Mouse (Mus musculus): ENCODE measurements around the gene Veph1.

Veph1 gene

DNA sequence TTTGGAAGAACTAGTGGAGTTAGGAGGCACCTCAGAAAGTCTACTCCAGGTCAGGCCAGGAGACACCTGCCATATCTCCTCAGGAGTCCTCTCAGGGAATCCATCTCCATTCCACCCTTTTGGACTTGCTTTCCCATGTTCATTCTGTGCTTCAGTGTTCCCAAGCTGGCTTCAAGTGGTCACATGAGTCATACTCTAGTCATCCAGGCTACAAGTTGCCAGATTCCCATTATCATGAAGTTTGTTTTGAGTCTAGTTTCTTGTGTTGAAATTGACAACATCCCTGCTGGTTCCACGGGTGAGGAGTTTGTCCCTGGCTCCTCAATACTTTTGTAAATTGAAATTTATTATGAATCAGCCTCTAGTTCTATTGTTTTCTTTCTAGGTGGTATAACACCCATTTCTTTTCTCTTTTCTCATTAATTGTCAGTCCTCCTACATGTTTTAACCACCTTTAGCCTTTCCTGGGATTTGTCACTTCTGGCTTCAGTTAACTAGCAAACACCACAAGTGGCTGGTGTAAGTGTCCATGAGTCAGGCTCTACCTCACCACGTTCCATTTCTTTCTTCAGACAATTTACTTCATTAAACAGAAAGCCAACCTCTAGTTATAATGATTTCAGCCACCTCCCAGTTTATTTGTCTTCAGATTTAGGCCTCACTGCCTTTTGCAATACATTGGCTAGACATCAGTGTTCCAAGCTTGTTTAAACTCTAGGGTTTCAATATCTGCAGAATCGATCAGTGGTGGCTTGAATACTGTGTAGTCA, 288.8 kb downstream of the Veph1 start:
- DNase-seq = no peak

DNA sequence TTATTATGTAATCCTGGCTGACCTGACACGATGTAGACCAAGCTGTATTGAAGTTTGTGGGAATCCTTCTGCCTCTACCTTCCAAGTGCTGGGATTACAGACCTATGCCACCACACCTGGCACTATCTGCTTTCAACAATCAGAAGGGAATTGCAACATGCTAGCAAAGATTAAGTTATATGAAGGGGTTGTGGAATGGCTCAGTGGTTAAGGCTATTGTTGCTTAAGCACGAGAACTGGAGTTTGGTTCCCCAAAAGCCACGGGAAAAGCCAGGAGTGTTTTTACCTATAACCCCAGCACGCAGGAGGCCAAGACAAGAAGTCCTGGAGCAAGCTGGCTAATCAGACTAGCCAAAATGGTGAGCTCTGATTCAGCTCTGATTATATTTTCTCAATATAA, 291.6 kb downstream of the Veph1 start:
- no peak for DNase-seq

DNA sequence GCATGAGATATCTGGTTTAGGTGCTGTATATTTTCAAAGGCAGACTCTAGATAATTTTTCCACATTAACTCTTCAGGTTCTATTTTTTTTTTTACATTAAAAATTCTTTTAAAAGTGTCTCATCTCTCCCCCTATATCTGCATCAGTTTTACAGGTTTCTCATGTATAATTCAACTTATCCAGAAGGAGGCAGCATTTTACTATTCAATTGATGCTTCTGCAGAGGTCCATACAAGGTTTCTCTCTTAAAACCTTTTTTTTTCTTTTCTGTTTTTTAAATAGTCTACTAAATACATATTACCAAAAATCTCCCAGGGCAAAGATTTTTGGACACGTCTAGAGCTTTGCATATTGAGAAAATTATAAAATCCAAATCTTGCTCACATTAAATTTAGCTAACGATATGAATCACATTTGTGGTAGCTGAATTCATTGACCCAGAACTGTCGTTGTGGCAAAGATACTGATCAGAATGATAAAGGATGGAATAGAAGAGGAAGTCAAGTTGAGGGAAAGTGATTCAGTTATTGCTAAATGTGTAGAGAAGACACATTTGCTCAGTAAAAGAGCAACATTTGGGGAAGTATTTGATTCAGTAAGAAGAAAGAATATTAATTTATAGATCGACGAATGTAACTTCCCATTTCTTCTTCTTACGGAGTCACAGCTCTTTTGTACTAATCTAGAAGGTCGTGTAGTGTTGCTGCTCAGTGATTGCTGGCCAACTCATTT, 292.3 kb downstream of the Veph1 start:
- DNase-seq = no peak

Measured in kidney, postnatal 10 days (tissue).